Mouse (Mus musculus) brain, embryonic 14.5 days (tissue): ENCODE measurements around the gene Ahnak. TPM values are rescaled to one million over a fixed set of nuclear protein-coding genes. Genes with fewer than 3 reads are reported as not detected.

ENCODE experiments used
- DNase-seq: peaks from one replicate; pipeline ENCODE4 v3.0.0-alpha.2; 2011; ENCODE audit warnings: low read depth
- CTCF ChIP-seq: fragments of 200-500 bp; IDR thresholded peaks from 2 replicates; pipeline ENCODE4 v1.5.1; 2012; ENCODE audit warnings: inconsistent platforms, mild to moderate bottlenecking, moderate library complexity, borderline replicate concordance; ENCODE audit not compliant: insufficient read depth, insufficient read length; ENCODE audit errors: extremely low read depth
- POLR2A ChIP-seq: fragments of 200-500 bp; IDR thresholded peaks from 2 replicates; pipeline ENCODE4 v1.6.1; 2012; ENCODE audit warnings: mild to moderate bottlenecking, inconsistent platforms, borderline replicate concordance; ENCODE audit not compliant: poor library complexity, insufficient read depth, insufficient read length, severe bottlenecking; ENCODE audit errors: extremely low read depth
- polyA plus RNA-seq: library from polyadenylated mRNA; depleted of rRNA; stranded (reverse); fragments of >200 nt; gene quantifications from 2 replicates; pipeline ENCODE4 v1.2.3, GENCODE M21; 2012

Gene Ahnak
- polyA plus RNA-seq, 1 experiment, result 6.0 TPM

GRCm38 (mm10) chr19:8980771-8981170, 8.3 kb upstream of the Ahnak start:
- no peak for TF ChIP-seq POLR2A
- no peak for TF ChIP-seq CTCF
- DNase-seq, result no peak

DNA sequence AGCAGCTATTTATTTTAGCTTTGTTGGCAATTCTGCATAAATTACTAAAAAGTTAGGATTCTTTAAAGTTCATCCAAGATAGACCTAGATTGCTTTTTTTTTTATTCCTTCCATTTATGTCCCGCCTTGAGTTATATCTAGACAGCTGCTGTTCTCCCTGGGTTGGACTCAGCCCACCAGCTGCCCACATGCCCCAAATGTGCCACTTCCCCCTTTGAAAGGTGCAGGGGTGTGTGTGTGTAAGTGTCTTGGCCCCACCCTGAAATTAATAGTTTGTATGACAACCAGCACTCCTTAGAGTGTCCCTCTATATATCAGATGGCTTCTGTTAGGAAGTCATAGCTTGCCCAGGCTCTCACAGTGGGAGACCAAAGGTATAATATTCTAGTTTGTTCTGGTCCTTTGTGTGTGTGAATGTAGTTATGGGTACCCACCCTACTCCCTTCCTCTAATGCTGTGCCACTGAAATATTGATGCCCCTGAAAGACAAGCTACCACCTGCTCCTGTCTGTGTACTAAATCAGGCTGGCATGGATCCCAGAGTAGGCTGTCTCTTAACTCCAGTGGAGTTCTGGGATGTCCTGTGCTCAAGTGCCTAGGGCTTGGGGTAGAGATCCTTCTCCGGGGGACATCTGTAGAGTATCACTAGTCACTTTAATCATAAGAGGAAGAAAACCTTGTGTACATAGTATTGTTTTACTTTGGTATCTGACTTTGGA, 7.5 kb upstream of the Ahnak start:
- peak; percentile 84 for DNase-seq

DNA sequence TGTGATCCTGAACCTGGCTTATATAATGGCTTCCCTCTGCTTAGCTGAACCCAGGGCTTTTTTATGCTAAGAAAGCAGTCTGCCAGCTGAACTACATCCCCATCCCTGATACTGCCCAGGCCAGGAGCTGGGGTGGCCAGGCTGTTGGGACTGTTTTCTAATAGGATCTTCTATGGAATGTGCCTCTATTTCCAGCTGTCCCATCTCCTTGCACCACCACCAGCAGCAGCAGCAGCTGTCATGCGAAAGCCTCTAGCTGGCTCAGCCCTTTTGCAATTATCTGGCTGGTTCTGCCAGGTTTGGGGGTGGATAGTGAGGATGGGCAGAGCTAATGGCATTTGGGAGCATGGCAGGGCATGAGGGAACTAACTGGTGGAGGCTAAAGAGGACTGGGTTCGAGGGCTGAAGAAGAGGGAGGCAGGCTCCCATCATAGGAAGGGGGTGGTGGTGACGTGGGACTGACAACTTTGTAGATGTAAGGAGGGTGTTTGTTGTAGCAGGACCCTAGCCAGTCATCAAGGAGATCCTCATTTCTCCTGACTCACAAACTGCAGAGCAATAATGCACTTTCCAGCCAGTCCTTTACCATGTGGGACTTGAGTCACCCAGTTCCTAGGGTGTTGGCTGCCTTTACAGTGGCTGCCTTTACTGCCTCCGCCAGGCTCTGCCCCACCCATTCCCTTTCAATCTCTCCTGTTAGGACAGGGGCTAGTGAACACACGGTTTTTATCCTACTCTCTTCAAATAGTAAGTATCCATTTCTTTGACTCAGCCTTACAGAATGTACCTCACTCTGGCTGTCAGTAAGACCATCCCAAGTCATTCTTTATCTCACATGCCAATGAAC, 6.6 kb upstream of the Ahnak start:
- TF ChIP-seq POLR2A (no peak), CTCF (no peak)
- DNase-seq, result no peak

More for the DNA sequence above, 7.5 kb upstream of the Ahnak start:
- TF ChIP-seq POLR2A (no peak), CTCF (no peak)

- TF ChIP-seq CTCF (no peak), POLR2A (no peak)
Observed at GRCm38 (mm10) chr19:8983150-8983650, 5.9 kb upstream of the Ahnak start.

DNA sequence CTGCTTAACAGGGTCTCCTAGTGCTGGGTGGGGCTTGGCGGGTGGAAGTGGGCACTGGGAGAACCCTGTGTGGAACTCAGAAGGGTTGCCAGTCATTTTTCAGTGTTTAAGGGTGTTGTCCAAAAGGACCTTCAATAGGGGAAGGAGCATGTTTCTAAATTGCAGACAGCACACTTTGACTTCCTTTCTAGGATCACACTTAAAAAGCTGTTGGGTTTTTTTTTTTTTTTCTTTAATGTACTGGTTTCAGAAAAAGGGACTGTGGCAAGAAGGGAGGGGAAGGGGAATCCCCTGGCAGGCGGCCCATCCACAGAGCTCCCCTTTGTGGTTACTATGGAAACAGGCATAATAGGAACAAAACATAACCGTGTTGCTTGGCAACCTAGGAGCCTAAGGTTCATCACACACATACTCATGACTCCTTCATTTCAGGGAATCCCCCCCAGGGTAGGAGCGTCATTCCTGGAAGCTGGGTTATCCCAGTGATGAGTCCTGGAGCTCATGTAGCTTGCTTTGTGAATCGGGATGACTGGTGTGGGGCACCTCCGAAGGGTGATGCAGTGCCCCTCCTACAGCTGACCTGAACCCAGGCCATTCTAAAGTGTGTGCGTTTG, 4.7 kb upstream of the Ahnak start:
- DNase-seq, result peak; percentile 96
- no peak for TF ChIP-seq CTCF
- no peak for TF ChIP-seq POLR2A

More at GRCm38 (mm10) chr19:8983150-8983650, 5.9 kb upstream of the Ahnak start:
- peak; percentile 6 for DNase-seq

- TF ChIP-seq POLR2A (no peak), CTCF (no peak)
- peak; percentile 7 for DNase-seq
Observed at GRCm38 (mm10) chr19:8985891-8986290, 3.2 kb upstream of the Ahnak start.

DNA sequence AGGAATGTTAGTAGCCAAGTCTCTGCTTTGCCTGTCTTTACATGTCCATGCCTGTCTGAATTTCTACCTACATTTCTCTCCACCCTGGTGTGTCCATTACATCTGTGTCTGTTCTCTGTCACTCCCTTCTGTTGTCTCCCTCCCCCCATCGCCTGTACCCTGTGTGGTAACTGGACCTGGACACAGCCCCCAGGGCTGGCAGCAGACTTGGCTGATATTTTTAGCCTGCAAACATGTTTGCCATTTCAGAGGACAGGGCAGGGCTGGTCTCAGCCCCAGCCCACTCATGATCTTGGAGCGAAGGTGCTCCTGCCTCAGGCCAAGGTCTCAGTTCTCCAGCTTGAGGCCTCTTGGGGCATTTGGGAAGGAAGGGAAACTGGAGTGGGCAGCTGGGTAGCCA, 1.3 kb upstream of the Ahnak start:
- TF ChIP-seq POLR2A, result no peak
- no peak for TF ChIP-seq CTCF
- DNase-seq, result no peak

- TF ChIP-seq CTCF (no peak), POLR2A (no peak)
- no peak for DNase-seq
Observed at GRCm38 (mm10) chr19:8988346-8989065, 578 bp upstream of the Ahnak start.

DNA sequence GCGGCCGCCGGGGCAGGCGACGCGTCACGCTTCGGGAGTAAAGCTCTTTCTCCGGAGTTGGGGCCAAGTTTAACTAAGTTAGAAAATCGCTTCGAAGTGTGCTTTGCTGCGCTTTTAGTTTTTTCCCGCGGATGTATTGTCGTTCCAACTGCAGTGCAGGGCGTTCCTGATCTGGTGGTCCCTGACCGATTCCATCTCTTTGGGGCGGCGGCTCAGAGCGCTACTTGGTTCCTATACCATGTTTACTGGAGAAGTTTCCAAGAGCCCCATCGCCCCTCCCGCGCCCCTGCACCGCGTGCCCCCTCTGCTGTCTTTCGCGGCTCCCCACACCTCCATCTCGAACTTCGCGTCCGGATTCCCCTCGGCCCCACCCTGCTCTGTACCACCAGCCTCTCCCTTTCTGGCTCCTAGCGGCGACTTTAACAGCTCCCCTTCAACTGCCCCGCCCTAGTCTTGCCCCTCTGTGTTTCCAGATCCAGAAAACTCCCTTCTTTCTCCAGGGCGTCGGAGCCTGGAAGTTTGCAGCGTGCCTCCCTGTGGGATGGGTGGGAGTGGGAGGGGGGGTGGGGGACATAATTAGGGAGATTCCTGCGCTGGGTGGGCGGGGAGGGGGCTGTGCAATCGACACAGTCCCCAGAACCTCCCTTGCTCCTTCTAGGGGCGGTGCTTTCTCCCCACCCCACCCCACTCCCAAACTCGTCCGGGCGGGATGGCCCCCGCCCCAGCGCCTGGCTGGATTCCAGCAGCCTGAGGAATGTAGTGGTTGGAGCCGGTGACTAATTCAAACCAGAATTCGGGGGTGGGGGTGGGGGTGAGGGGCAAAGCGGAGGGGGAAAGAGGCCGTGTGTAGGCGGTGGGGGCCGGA, 715 bp downstream of the Ahnak start:
- DNase-seq, result peak; percentile 81
- TF ChIP-seq CTCF (peak; percentile 27; the same call in 1 of the 2 replicates), POLR2A (no peak)
